Mouse (Mus musculus): ENCODE results near the gene Trp53.
"Not testable (repeated sequence)": the region's sequence is repeated elsewhere in the genome, so short reads cannot be mapped to it uniquely, and the experiment has no call there.

The Trp53 gene

GRCm38 (mm10) chr11:69594853-69595252 is 14.7 kb downstream of the Trp53 start:
- DNase-seq (ENCODE audit: low spot score), result no peak

DNA sequence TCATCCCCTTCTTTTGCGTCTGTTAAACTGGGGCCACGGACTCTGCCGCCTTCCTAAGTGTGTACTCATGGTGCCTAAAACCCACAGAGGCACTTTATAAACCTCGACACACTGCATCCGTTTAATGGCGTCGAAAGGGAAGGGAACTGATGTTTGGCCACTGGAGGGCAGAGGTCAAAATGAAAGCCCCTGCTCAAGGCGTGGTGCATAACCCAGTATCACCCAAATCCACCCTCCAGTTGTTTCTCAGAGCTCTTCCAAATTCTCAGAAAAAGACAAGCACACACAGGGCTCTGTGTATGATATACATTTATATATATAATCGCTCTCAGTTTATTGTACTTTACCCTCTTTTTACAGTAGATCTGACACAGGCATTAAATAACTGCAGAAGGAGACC is 19.3 kb downstream of the Trp53 start:
- no peak for DNase-seq (ENCODE audit: low spot score)

GRCm38 (mm10) chr11:69600098-69600497 is 19.9 kb downstream of the Trp53 start:
- no peak for DNase-seq (ENCODE audit: low spot score)

GRCm38 (mm10) chr11:69601768-69602167 is 21.6 kb downstream of the Trp53 start:
- DNase-seq (ENCODE audit: low spot score), result no peak

- no peak for DNase-seq (ENCODE audit: low spot score)
These were observed 23.4 kb downstream of the Trp53 start for GRCm38 (mm10) chr11:69603516-69603915.

GRCm38 (mm10) chr11:69604347-69604746 is 24.2 kb downstream of the Trp53 start:
- no peak for DNase-seq (ENCODE audit: low spot score)

- DNase-seq (ENCODE audit: low spot score), result no peak
These were observed 24.9 kb downstream of the Trp53 start for GRCm38 (mm10) chr11:69604795-69605664.

DNA sequence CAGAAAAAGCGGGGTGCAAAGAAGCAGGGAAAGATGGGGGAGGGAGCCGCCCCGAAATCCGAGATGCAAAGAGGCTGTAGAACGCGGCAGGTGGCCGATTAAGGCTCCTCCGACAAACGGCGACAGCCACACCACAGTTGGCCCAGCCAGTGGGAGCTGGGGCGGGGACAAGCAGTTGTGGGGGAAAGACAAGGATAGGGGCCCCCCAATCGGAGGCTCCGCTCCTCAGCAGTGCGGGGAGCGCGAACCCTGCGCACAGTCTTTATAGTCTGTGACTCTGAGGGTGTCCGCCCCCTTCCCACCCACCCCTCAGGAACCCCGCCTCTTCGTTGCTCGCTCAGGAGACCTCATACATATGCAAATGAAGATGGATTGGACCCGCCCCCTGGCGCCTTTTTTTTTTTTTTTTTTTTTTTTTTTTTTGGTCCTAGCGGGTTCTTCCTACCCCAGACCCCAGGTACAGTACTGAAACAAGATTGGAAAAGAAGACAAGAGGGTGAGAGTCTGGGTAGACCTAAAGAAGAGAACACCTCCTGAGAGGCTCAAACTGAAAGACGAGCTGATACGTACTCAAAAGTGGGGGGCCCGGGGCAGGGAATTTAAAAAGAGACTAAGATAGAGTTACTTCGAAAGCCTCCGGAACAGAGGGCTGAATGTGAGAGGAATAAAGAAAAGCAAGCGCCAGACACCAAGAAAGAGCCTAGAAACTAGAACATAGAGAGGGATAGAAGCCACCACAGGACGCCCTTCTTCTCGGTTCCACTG is 25.7 kb downstream of the Trp53 start, which contains the start of gene Atp1b2:
Atp1b2 (minus strand) TSS at position 217 of the 765 bp plus-strand sequence.
- DNase-seq (ENCODE audit: low spot score), result peak; percentile 32

- no peak for DNase-seq (ENCODE audit: low spot score)
These were observed 26.3 kb downstream of the Trp53 start for GRCm38 (mm10) chr11:69606491-69606795.

DNA sequence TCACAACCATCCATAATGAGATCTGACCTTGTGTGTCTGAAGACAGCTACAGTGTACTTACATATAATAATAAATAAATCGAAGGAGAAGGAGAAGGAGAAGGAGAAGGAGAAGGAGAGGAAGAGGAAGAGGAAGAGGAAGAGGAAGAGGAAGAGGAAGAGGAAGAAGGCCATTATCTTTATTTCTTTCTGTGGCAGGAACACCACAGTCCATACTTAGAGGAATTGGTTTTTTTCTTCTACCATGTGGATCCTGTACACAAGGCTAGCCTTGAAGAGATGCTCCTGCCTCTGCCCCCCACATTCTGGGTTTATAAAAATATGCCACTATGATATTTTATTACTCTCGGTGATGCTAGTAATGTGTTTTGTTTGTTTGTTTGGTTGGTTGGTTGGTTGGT is 26.7 kb downstream of the Trp53 start:
- no peak for DNase-seq (ENCODE audit: low spot score)

- DNase-seq (ENCODE audit: low spot score), result no peak
These were observed 28.4 kb downstream of the Trp53 start for GRCm38 (mm10) chr11:69608525-69608924.

DNA sequence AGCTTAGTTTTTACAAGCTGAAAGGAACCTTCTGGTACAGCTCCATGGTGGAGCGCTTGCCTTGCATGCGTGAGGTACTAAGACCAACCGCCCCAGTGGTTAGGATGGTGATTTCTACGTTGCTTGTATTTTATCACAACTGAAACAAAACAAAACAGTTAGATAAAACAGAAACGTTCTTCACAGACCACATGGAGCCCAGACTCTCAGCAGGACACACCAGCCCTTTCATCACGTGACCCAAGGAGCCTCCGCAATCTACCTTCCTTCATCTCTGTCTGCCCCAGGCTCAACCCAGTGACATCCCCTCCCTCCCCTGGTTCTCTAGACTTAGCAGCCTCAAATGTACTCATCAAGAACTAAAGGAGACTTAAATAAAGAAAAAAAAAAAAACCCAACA is 29.3 kb downstream of the Trp53 start:
- DNase-seq (ENCODE audit: low spot score), result no peak

DNA sequence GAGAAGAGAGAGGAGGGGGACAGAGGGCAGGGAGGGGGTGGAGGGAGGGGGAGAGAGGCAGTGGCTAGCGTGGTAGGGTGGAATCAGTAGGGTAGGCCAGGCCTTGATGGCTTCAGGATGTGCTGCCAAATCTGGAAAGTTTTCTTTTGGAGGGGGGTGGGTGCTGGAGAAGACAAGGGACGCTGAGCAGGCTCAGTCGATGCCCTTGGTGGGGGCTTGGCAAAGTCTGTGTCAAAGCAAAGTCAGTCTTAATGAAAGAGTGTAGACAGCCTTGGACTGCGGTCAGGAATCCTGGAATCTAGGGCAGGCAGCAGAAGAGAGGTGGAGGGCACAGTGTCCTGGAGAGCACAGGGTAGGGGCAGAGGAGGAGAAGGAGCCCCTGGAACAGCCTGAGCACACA is 30.7 kb downstream of the Trp53 start:
- DNase-seq (ENCODE audit: low spot score), result no peak

GRCm38 (mm10) chr11:69613553-69614256 is 33.5 kb downstream of the Trp53 start:
- DNase-seq (ENCODE audit: low spot score), result peak; percentile 87

GRCm38 (mm10) chr11:69614257-69614588 is 34.1 kb downstream of the Trp53 start:
- not testable (repeated sequence) for DNase-seq (ENCODE audit: low spot score)

GRCm38 (mm10) chr11:69616781-69617180 is 36.6 kb downstream of the Trp53 start:
- DNase-seq (ENCODE audit: low spot score), result no peak

GRCm38 (mm10) chr11:69617805-69618204 is 37.6 kb downstream of the Trp53 start, which contains the start of gene Shbg:
Gene Shbg, minus strand, starts transcription at chr11:69617905.
- no peak for DNase-seq (ENCODE audit: low spot score)

- no peak for DNase-seq (ENCODE audit: low spot score)
These were observed 40.4 kb downstream of the Trp53 start for GRCm38 (mm10) chr11:69620394-69621081.

DNA sequence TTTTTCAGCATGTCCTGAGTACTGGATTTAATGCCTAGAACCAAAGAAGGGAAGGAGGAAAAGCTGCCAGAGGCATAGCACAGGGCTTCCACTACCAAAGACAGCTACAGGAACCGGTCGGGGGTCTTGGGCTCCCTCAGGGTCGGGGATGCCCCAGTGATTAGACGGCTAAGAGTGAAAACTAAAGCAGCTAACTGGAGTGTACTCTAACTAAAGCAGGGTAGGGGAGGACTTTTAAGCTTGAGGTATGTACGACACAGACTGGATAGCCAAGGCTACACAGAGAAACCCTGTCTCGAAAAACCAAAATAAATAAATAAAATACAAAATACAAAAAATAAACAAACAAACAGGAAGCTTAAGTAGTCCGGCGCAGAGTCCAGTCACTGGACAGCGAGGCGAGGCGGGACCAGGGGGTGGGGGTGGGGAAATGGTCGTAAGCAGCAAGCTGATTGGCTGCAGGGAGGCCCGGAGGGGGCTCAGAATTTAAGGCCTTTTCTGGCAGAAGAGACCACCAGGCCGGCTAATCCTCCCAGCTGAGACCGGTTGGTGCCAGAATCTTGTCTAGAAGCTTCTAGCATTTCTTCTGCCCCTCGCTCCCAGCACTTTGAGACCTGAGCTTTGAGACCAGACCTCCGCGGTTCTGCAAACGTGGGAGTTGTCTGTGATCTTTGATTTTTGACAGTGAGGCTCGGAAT is 41.6 kb downstream of the Trp53 start, which contains the start of gene Sat2:
Sat2 (plus strand) TSS at position 454 of the 698 bp plus-strand sequence.
- no peak for DNase-seq (ENCODE audit: low spot score)

- no peak for DNase-seq (ENCODE audit: low spot score)
These were observed 42.2 kb downstream of the Trp53 start for GRCm38 (mm10) chr11:69622406-69622805.

DNA sequence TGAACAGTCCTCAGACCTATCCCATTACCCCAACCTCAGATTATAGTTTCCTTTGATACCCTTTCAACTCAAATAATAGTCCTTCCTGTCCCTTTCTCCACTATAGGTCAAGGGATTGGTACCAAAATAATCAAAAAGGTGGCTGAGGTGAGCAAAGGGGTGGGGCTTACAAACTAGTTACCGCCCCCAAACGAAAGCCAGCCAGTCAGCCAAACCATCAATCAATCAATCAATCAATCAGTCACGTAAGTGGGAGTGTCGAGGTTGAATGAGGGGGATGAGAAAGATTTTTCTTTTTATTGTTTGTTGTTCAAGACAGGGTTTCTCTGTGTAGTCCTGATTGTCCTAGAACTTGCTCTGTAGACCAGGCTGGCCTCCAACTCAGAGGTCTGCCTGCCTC is 42.8 kb downstream of the Trp53 start:
- DNase-seq (ENCODE audit: low spot score), result no peak
